Mouse (Mus musculus) spleen, adult 2 months (tissue): Measurements from ENCODE around the gene Tprgl. TPM values are rescaled to one million over a fixed set of nuclear protein-coding genes. Genes with fewer than 3 reads are reported as not detected.

Source experiments
- DNase-seq, 2 experiments: peaks; one replicate each; pipeline versions ENCODE4 v3.0.0 to v3.0.0-alpha.2; 2012 to 2021; ENCODE audit warnings: low spot score in 2 of 2, low read depth in 1 of 2
- H3K27ac ChIP-seq: fragments of 200-500 bp; 2 replicates; pipeline ENCODE4 v1.5.1; 2012; ENCODE audit warnings: low read length, inconsistent platforms; ENCODE audit not compliant: insufficient read depth
- H3K27me3 ChIP-seq: fragments of 200-500 bp; 2 replicates; pipeline ENCODE4 v1.6.1; 2012; ENCODE audit warnings: mild to moderate bottlenecking, moderate library complexity, low read length, inconsistent platforms; ENCODE audit not compliant: control insufficient read depth, insufficient read depth
- H3K36me3 ChIP-seq: fragments of 200-500 bp; 2 replicates; pipeline ENCODE4 v1.6.1; 2012; ENCODE audit warnings: mild to moderate bottlenecking, low read length, inconsistent platforms; ENCODE audit not compliant: control insufficient read depth, insufficient read depth
- H3K4me1 ChIP-seq: fragments of 200-500 bp; 2 replicates; pipeline ENCODE4 v1.6.1; 2011; ENCODE audit warnings: inconsistent platforms; ENCODE audit not compliant: control insufficient read depth, insufficient read depth, insufficient read length
- H3K4me3 ChIP-seq: fragments of 200-500 bp; 2 replicates; pipeline ENCODE4 v1.5.1; 2011; ENCODE audit warnings: mild to moderate bottlenecking, inconsistent platforms; ENCODE audit not compliant: insufficient read depth, insufficient read length; ENCODE audit errors: extremely low read depth
- CTCF ChIP-seq: fragments of 200-500 bp; IDR thresholded peaks from 2 replicates; pipeline ENCODE4 v1.5.1; 2011; ENCODE audit warnings: mild to moderate bottlenecking, inconsistent platforms; ENCODE audit not compliant: insufficient read depth, insufficient read length, insufficient replicate concordance; ENCODE audit errors: extremely low read depth
- POLR2A ChIP-seq: fragments of 200-500 bp; IDR thresholded peaks from 2 replicates; pipeline ENCODE4 v1.6.1; 2011; ENCODE audit warnings: low read depth, low read length, inconsistent platforms
- WGBS: fragments of 180-500 bp; shearing (Covaris S2); methylation state at CpG from one replicate; pipeline ENCODE4 v1.1.7; 2018; 5-methylcytosine and 5-hydroxymethylcytosine counted together
- polyA plus RNA-seq: library from polyadenylated mRNA; depleted of rRNA; stranded (reverse); fragments of >200 nt; gene quantifications from 2 replicates; pipeline ENCODE4 v1.2.3, GENCODE M21; 2012

Tprgl gene
- polyA plus RNA-seq, 1 experiment = 143 TPM

GRCm38 (mm10) chr4:154139671-154140181 lies 20.7 kb downstream of the Tprgl start:
- H3K27me3 ChIP-seq = peaks cover 32% of the 10 kb centered on the region

GRCm38 (mm10) chr4:154137139-154137538 lies 23.3 kb downstream of the Tprgl start:
- peaks cover 32% of the 10 kb centered on the region for H3K27me3 ChIP-seq
- no peak for DNase-seq
- no peak for TF ChIP-seq CTCF
- TF ChIP-seq POLR2A = no peak
- no peak overlapping the region for H3K4me3 ChIP-seq
- WGBS = 57% methylated on average over 5 of the region's 5 CpGs
- no peak overlapping the region for H3K27ac ChIP-seq
- peaks cover 11% of the 10 kb centered on the region for H3K4me1 ChIP-seq
- no peaks in the 10 kb centered on the region for H3K36me3 ChIP-seq

More at GRCm38 (mm10) chr4:154139671-154140181, 20.7 kb downstream of the Tprgl start:
- WGBS = under 1% methylated on average over 48 of the region's 59 CpGs
- no peak for TF ChIP-seq CTCF
- TF ChIP-seq POLR2A = no peak
- H3K27ac ChIP-seq = no peak overlapping the region
- peaks cover 11% of the 10 kb centered on the region for H3K4me1 ChIP-seq
- DNase-seq = no peak
- peak overlapping the region; percentile 53 for H3K4me3 ChIP-seq
- H3K36me3 ChIP-seq = no peaks in the 10 kb centered on the region

- no peaks in the 10 kb centered on the region for H3K36me3 ChIP-seq
- WGBS = 64% methylated on average over 4 of the region's 4 CpGs
- TF ChIP-seq POLR2A = no peak
- TF ChIP-seq CTCF = no peak
- peaks cover 15% of the 10 kb centered on the region for H3K27me3 ChIP-seq
- DNase-seq = no peak
- no peak overlapping the region for H3K27ac ChIP-seq
- peaks cover 4% of the 10 kb centered on the region for H3K4me1 ChIP-seq
- H3K4me3 ChIP-seq = no peak overlapping the region
These were observed 25.7 kb downstream of the Tprgl start for GRCm38 (mm10) chr4:154134803-154135202.

- WGBS = 72% methylated on average over 4 of the region's 4 CpGs
- TF ChIP-seq POLR2A (no peak), CTCF (no peak)
- H3K27ac ChIP-seq = no peak overlapping the region
- no peak for DNase-seq
- H3K4me1 ChIP-seq = no peaks in the 10 kb centered on the region
- peaks cover 4% of the 10 kb centered on the region for H3K27me3 ChIP-seq
- H3K36me3 ChIP-seq = no peaks in the 10 kb centered on the region
- H3K4me3 ChIP-seq = no peak overlapping the region
These were observed 28.6 kb downstream of the Tprgl start for GRCm38 (mm10) chr4:154131894-154132293.

- Histone ChIP-seq H3K4me1 (no peaks in the 10 kb centered on the region), H3K27ac (no peak overlapping the region), H3K4me3 (no peak overlapping the region), H3K36me3 (no peaks in the 10 kb centered on the region), H3K27me3 (no peaks in the 10 kb centered on the region)
- no peak for DNase-seq
- TF ChIP-seq POLR2A = no peak
- TF ChIP-seq CTCF = no peak
These were observed 30.5 kb downstream of the Tprgl start for GRCm38 (mm10) chr4:154129950-154130349.

GRCm38 (mm10) chr4:154127273-154127672 lies 33.2 kb downstream of the Tprgl start:
- TF ChIP-seq POLR2A (no peak), CTCF (no peak)
- H3K27ac ChIP-seq = no peak overlapping the region
- no peaks in the 10 kb centered on the region for H3K27me3 ChIP-seq
- DNase-seq = no peak
- no peak overlapping the region for H3K4me3 ChIP-seq
- 77% methylated on average over 3 of the region's 3 CpGs for WGBS
- H3K4me1 ChIP-seq = no peaks in the 10 kb centered on the region
- H3K36me3 ChIP-seq = no peaks in the 10 kb centered on the region

- no peaks in the 10 kb centered on the region for H3K36me3 ChIP-seq
- H3K4me1 ChIP-seq = no peaks in the 10 kb centered on the region
- no peak overlapping the region for H3K27ac ChIP-seq
- no peaks in the 10 kb centered on the region for H3K27me3 ChIP-seq
- no peak overlapping the region for H3K4me3 ChIP-seq
- DNase-seq = no peak
- 64% methylated on average over 5 of the region's 5 CpGs for WGBS
- TF ChIP-seq POLR2A (no peak), CTCF (no peak)
These were observed 35.3 kb downstream of the Tprgl start for GRCm38 (mm10) chr4:154125202-154125601.

GRCm38 (mm10) chr4:154123553-154123952 lies 36.9 kb downstream of the Tprgl start:
- no peak for TF ChIP-seq CTCF
- no peak for TF ChIP-seq POLR2A
- no peak overlapping the region for H3K4me3 ChIP-seq
- H3K36me3 ChIP-seq = no peaks in the 10 kb centered on the region
- DNase-seq = no peak
- no peak overlapping the region for H3K27ac ChIP-seq
- H3K27me3 ChIP-seq = no peaks in the 10 kb centered on the region
- 35% methylated on average over 6 of the region's 6 CpGs for WGBS
- H3K4me1 ChIP-seq = no peaks in the 10 kb centered on the region
